Mouse (Mus musculus): ENCODE results near the gene Itpka.

Gene Itpka

DNA sequence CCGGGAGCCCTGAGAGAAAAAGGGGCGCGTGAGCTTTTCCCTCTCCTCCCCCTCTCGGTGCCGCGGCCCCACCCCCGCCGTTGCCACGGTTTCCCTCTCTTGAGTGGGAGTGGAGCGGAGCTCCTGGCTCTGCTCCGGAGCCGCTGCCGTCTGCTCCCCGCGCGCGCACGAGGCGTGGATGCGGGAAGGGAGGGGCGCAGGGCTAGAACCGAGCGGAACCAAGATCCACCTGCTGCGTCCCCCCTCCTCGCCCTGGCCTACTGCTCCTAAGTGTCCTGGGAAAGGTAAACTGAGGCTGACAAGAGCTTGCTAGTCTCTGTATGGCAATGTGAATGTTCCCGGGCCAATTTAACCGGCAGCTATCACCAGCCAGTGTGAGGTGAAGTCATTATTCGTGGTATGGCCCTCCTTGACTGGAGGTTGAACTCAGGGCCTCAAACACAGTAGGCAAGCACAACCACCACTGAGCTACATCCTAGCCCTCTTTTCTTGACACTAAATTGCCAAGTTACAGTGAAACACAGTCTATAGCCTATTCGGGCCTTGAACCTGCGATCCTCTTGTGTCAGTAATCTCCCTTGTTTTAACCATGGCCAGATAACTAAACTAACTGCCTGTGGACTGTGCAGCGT is 1.2 kb downstream of the Itpka start:
- POLR2A ChIA-PET = interaction anchor here in 3 of 4 experiments (0.6 to 7.2 kb wide), 25 partner anchors 9 to 501 kb away, joined by 3 to 103 read pairs (median 5); partner anchors contain the start of genes Ltk (in 2 of the 3), Mapkbp1 (in 1 of the 3), Mga (in 1 of the 3) and Rpap1 (in 1 of the 3)

DNA sequence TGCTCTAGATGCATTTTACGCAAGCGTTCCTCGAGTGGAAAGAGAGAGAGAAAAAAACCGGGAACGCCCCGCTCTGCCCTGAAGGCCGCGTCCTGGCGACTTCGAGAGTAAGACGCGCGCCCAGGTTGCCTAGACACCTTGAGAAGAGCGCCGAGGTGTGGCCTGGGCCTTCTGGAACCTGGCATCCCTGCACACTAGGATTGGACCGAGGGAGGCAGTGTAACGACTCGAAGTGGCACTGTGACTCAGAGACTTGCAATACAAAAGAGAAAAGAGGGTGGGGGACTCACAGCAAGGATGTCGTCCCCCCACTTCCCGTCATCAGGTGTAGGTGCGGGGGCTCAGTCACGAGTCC is 1.6 kb downstream of the Itpka start:
- POLR2A ChIA-PET = interaction anchor here in 3 of 4 experiments (0.5 to 7.2 kb wide), 22 partner anchors 9 to 757 kb away, joined by 3 to 103 read pairs (median 4); partner anchors contain the start of genes Ltk (in 2 of the 3), Mapkbp1 (in 1 of the 3), Mga (in 1 of the 3) and Rpap1 (in 1 of the 3)
- CTCF ChIA-PET = interaction anchor here in 3 of 4 experiments (0.5 to 1.6 kb wide), 5 partner anchors 10 to 237 kb away, joined by 3 to 14 read pairs (median 3); partner anchors contain the start of gene Ltk (in 1 of the 3)

More for the DNA sequence above, 1.2 kb downstream of the Itpka start:
- CTCF ChIA-PET = interaction anchor here in 3 of 4 experiments (0.5 to 1.6 kb wide), 5 partner anchors 10 to 237 kb away, joined by 3 to 14 read pairs (median 3); partner anchors contain the start of gene Ltk (in 1 of the 3)

DNA sequence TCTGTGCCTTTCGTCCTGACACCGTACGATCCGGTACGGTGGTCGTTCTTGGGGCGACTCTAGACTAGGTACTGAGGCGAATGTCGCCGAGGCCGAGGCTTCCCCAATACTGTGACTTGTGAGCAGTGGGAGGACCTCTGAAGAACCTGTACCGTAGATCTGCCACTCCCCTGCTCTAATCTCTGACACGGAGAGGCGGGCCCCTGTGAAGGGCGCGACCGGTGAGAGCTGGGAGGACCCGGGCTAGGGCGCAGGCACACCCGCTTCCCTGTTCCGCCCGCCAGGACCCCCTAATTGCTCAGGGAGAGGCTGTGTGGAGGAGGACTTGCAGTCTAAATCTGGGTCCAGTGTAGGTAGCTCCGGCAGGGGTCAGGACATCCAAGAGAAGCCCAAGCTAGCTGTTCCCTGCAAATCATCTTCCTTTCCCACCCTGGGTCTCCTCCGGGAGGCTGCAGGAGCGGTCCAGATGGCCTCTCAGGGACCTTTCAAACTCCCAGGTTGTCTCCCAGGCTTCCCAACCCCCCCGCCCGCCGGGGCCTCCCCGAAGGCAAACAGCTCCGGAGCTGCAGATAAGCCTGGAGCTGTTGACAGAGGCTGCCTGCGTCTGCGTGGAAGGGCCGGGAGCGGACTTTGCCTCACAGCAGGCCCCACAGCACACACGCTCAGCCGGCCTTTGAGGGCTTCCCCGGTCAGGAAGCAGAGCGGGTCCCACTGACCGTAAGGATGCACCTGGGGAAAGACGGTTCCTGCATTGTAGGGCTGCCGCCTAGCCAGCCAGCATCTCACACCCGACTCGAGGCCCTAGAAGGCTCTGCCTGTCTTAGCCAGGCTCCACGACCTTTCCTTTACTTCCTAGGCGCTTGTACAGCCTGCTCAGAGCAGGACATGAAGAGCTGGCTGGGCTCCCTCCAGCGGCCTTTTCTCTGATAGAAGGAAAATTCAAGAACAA is 2.3 kb downstream of the Itpka start:
- CTCF ChIA-PET = interaction anchor here in 3 of 4 experiments (0.6 to 1.6 kb wide), 8 partner anchors 9 to 156 kb away, joined by 3 to 8 read pairs (median 3); partner anchors contain the start of gene Ltk (in 1 of the 3)
- POLR2A ChIA-PET = interaction anchor here in 3 of 4 experiments (0.5 to 7.2 kb wide), 21 partner anchors 10 to 757 kb away, joined by 3 to 103 read pairs (median 3); partner anchors contain the start of genes Ltk (in 2 of the 3), Mga (in 2 of the 3) and Mapkbp1 (in 1 of the 3)

DNA sequence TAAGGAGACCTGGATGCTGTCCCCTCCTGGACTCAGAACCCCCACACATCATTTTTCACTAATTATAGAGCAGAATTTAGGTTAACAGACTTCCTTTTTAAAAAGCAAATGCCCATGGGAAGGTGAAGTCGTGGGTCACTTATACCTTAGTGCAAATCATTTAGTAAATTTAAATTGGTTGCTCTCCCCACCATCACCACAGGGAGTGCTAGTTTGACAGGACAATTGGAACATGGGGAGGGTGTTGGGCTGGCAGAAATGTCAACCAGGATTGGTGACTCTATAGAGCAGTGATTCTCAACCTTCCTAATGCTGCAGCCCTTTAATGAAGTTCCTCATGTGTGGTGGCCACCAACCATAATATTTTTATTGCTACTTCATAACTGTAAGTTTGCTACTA is 3.1 kb downstream of the Itpka start:
- ChIA-PET CTCF (interaction anchor here in 1 of 4 experiments (0.6 to 1.2 kb wide), 2 partner anchors 15 to 22 kb away, joined by 3 read pairs; partner anchors contain the start of gene Ltk), POLR2A (interaction anchor here in 2 of 4 experiments (0.9 to 7.1 kb wide), 9 partner anchors 11 to 152 kb away, joined by 3 to 103 read pairs (median 3); partner anchors contain the start of genes Ltk (in 2 of the 2) and Mga (in 2 of the 2))

DNA sequence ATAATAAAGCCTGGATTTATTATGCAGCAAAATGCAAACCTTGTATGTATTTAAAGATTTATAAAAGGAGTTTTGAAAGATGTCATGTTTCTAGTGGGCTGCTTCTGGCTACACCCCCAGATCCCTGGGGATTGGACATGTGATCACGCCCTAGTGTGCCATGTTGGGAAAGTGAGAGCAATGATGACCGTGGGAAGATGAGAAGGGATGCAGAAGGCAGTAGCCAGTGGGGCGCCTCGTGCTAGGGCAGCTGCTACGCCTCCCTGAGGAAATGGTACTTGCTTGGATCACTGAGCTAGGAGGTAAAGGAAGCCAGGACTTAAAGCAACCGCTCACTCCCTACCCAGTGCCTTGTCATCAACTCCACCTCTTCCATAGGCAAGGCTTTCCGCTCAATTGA is 5.4 kb downstream of the Itpka start:
- POLR2A ChIA-PET = interaction anchor here in 1 of 4 experiments (0.8 kb wide), 1 partner anchor 73 kb away, joined by 3 read pairs; no protein-coding TSS in a partner anchor
- CTCF ChIA-PET = no interaction called here

DNA sequence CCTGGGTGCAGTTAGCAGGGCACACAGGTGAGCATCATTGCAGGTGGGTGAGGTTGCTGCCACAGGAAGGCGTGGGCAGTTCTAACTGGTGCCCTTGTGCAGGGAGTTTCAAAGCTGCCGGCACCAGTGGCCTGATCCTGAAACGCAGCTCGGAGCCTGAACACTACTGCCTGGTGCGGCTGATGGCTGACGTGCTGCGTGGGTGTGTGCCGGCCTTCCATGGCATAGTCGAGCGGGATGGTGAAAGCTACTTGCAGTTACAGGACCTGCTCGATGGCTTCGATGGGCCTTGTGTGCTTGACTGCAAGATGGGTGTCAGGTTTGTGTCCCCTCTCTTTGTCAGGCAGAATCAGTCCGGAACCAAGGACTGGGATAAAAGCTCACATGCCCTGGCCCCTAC is 7.1 kb downstream of the Itpka start:
- CTCF ChIA-PET = no interaction called here
- POLR2A ChIA-PET = interaction anchor here in 3 of 4 experiments (0.7 to 2.2 kb wide), 10 partner anchors 8 to 124 kb away, joined by 3 to 8 read pairs (median 4); partner anchors contain the start of genes Ltk (in 2 of the 3), Rpap1 (in 1 of the 3) and Rtf1 (in 1 of the 3)

DNA sequence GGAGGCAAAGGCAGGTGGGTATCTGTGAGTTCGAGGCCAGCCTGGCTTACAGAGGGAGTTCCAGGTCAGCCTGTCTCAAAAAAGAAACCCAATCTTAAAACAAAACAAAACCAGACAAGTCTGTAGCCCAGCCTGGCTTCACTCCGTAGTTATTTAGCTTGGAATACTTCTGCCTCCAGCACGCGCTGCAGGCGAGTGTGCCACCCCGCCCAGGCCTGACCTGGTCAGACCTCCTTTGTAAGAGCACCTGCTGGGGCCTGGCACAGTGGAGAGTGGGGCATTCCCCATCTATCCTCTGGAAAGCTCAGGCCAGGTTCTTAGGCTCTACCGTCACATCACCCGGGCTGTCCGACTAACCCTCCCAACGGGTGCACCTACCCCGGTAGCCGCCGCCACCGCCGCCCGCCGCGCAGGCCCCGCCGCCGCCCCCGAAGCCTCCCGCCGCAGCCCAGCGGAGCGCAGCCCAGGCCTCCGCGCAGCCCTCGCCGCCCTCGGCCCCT is 15.5 kb downstream of the Itpka start:
- CTCF ChIA-PET = interaction anchor here in 1 of 4 experiments (0.6 kb wide), 1 partner anchor 13 kb away, joined by 4 read pairs; no protein-coding TSS in a partner anchor
- POLR2A ChIA-PET = interaction anchor here in 3 of 4 experiments (0.5 to 5.7 kb wide), 15 partner anchors 8 to 212 kb away, joined by 3 to 38 read pairs (median 4); partner anchors contain the start of genes Itpka (in 2 of the 3) and Rpap1 (in 1 of the 3)

DNA sequence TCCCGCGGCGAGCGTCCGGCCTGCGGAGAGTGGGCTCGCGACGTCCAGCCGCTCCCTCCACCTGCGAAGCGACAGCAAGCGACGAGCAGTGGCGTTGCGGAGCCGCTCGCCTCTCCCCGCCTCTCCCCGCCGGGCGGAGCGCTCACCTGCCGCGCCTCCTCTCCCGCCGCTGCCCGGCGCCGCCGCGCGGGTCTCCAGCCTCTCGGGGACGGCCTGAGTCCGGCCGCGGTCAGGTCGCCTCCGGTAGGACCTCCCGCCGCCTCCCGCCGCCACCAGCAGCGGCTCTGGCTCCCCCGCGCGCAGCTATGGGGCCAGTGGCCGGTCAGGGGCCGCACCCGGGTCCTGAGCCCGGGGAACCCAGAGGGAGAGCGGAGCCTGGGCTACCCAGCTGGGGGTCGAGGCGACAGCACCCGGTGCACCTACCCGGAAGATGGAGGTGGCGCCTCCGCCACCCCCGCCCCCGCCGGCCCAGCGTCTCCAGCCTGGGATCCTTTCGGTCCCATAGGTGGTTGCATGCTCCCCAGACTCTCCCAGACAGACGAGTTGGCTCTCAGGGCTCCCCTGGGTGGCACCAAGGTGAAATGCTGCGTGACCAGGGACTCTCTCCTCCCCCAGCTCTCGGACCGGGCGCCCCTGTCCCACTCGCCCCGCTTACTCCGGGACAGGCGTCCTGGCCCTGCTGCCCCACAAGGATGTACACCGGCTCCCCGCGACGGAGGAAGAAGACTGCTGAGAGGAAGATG is 16.1 kb downstream of the Itpka start:
- POLR2A ChIA-PET = interaction anchor here (0.5 to 5.7 kb wide), 20 partner anchors 9 to 291 kb away, joined by 3 to 38 read pairs (median 4); partner anchors contain the start of genes Itpka (in 2 of the 4) and Rpap1 (in 1 of the 4)
- CTCF ChIA-PET = interaction anchor here in 1 of 4 experiments (0.6 kb wide), 3 partner anchors 14 to 121 kb away, joined by 3 to 4 read pairs (median 3); no protein-coding TSS in a partner anchor

DNA sequence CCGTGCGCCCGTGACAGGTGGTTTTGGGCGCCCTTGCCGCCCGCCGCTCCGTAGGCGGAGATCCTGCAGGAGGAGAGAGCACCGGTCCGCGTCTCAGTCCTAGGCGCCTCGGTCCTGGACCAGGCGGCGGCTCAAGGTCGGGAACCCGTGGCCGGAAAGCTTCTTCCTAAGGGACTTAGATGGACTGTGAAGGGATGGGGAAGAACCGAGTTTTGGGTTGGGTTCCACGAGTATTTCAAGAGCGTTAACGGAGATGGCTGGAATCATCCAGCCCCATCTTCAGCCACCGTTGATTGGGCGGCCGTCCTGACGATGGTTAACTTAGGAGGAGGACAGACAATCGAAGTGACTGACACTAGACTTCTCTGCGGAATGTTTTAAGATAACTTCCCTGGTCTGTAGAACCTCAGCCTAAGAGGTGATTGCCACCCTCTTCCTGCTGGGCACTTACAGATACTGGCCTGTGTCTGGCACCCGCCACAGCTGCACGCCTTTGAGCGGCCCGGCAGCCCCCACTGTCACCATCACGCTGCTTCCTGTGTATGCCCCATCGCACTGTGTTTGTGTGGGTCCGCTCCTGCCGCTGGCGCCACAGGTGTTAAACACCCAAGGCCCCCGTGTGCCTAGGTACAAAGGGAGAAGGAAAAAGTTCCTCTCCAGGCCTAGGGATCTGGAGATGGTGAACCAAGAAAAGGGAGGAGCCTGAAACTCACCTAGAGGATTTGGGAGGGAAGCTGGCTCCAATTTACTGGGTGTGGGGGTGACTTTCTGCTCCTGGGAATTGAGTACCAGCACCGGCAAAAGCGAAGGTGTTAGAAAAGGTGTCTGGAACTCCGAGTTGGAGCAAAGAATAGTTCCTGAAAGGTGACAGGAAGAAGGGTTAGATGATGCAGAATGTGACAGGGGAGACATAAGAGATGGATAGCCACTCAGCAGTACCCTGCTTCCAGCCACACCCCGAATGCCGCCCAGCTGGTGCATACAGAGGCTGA is 17.0 kb downstream of the Itpka start:
- CTCF ChIA-PET = interaction anchor here (0.6 to 1.6 kb wide), 5 partner anchors 14 to 141 kb away, joined by 3 to 4 read pairs (median 3); partner anchors contain the start of gene Oip5 (in 1 of the 4)
- POLR2A ChIA-PET = interaction anchor here in 2 of 4 experiments (0.7 to 5.7 kb wide), 30 partner anchors 9 to 292 kb away, joined by 3 to 38 read pairs (median 4); partner anchors contain the start of genes Itpka (in 2 of the 2), Rpap1 (in 2 of the 2) and Mga (in 1 of the 2)

DNA sequence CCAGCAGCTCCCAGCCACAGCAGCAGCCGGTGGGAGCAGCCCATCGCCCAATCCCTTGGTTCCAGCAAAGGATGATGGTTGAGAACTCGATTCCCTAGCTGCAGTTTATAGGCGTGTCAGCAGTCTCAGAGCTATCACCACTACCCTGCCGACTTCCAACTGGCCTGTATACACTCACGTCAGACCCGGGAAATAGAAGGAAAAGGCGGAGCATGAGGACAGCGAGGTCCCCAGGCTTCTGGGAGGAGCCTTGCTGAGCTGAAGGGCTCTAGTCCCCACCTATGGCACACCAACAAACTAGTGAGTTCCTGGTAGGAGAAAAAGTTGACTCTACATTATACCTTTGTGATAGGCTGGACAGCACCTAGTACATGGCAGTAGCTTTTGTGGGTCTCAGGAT is 18.1 kb downstream of the Itpka start, which contains the start of gene Ltk:
TSS of gene Ltk (minus strand) at position 181 of the 400 bp plus-strand sequence.
- CTCF ChIA-PET = interaction anchor here in 3 of 4 experiments (0.5 to 1.6 kb wide), 4 partner anchors 15 to 460 kb away, joined by 3 to 4 read pairs (median 3); no protein-coding TSS in a partner anchor
- POLR2A ChIA-PET = interaction anchor here in 3 of 4 experiments (0.8 to 5.7 kb wide), 26 partner anchors 11 to 148 kb away, joined by 3 to 38 read pairs (median 4); partner anchors contain the start of genes Itpka (in 2 of the 3), Rpap1 (in 2 of the 3) and Mga (in 1 of the 3)

DNA sequence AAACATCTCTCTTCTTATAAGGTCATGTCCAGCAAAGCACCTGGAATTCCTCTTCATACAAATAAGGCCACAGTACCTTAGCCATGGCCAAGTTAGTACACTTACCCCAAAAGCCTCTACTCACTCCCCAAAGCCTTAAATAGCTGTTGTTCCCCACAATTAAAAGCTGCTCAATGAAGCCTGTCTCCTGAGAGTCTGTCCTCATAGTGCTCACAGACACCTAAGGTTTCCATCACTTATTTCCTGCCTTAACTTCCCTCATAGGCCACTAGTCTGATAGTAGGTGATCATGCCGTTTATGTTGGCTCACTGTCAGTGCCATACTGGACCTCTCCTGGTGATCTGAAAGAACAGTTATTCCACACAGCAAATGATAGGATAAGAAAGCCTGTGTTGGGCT is 20.1 kb downstream of the Itpka start:
- POLR2A ChIA-PET = interaction anchor here in 1 of 4 experiments (0.7 to 5.7 kb wide), 5 partner anchors 9 to 41 kb away, joined by 3 to 38 read pairs (median 4); partner anchors contain the start of gene Itpka
- CTCF ChIA-PET = no interaction called here

DNA sequence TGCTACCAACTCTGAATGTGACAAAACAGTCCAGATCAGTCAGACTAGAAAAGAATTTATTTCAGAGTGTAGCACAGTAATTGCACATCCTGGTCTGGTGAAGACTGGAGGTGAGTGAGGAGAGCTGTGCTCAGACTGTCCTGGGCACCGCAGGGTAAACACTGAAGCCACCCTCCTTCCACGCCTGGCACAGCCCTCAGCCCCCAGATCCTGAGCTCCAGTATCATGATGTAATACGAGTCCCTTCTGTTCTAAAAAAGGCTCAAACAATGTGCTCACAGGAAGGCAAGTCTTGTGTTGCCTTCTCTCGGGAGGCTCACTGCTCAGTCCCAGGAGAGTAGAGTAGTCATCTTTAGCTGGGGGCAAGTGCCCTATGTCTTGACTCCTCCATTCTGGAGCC is 21.8 kb downstream of the Itpka start:
- POLR2A ChIA-PET = interaction anchor here in 2 of 4 experiments (0.7 to 1.8 kb wide), 10 partner anchors 11 to 72 kb away, joined by 3 to 5 read pairs (median 3); partner anchors contain the start of genes Itpka (in 1 of the 2) and Rpap1 (in 1 of the 2)
- CTCF ChIA-PET = no interaction called here

DNA sequence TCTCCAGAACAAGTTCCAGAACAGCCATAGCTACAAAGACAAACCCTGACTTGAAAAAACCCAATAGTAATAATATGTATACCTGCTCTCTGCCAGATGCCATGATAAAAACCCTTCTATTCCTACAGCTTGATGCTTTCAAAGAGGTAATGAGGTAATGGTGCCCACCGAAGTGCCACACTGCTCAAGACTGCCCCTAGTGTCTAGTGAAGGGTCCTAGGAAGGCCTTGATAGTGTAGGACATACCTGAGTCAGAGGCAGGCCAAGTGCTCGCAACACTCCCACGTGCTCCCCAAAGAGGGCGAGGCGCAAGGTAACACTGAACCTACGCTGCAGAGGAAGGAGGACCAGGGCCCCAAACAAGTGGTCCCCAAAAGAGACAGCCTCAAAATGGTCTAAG is 25.1 kb downstream of the Itpka start:
- ChIA-PET CTCF (interaction anchor here (0.5 to 1.8 kb wide), 15 partner anchors 16 to 298 kb away, joined by 3 to 8 read pairs (median 3); partner anchors contain the start of genes Itpka (in 1 of the 4) and Rpap1 (in 1 of the 4)), POLR2A (interaction anchor here in 2 of 4 experiments (0.9 to 2.1 kb wide), 10 partner anchors 9 to 129 kb away, joined by 3 to 6 read pairs (median 4); partner anchors contain the start of gene Mga (in 1 of the 2))

DNA sequence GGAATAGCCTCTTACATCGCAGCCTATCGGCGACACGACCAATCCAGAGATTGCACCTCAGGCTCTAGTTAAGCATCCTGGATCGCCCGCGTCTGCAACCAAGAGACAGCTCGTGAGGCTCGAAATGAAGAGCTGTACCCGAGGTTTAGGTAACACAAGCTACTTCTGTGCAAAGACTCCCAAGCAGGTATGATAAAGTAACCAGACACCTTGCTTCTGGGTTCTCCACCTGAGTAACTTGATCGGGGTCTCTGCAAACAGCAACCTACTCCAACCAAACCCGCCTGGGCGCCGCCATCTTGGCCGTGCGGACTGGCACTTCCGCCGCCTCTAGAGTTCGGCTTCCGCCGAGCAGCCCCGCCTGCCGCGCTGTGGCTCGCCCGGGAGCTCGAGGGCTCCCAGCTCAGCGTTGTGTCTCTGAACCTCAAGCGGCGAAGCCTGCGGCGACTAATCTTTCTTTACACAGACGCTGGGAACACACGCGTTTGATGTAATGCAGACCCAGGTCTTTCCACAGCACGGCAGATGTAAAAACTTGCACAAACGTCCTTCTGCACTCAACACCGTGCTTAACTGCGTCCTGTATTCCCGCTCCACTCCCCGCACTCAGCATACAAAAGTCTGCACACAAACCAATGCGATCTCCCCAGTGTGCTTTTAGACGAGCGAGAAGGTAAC is 45.2 kb downstream of the Itpka start, which contains the start of gene Rpap1:
TSS of gene Rpap1 (minus strand) at position 332 of the 678 bp plus-strand sequence.
- CTCF ChIA-PET = interaction anchor here (0.5 to 1.3 kb wide), 10 partner anchors 10 to 461 kb away, joined by 3 to 6 read pairs (median 3); partner anchors contain the start of gene Tyro3 (in 1 of the 4)
- POLR2A ChIA-PET = interaction anchor here (0.6 to 3.2 kb wide), 67 partner anchors 9 to 381 kb away, joined by 3 to 49 read pairs (median 4); partner anchors contain the start of genes Mga (in 3 of the 4), Ino80 (in 1 of the 4), Ltk (in 1 of the 4) and Mapkbp1 (in 1 of the 4)

Measured in embryonic stem cell, embryonic (primary cell).